In the genomic region with DNA sequence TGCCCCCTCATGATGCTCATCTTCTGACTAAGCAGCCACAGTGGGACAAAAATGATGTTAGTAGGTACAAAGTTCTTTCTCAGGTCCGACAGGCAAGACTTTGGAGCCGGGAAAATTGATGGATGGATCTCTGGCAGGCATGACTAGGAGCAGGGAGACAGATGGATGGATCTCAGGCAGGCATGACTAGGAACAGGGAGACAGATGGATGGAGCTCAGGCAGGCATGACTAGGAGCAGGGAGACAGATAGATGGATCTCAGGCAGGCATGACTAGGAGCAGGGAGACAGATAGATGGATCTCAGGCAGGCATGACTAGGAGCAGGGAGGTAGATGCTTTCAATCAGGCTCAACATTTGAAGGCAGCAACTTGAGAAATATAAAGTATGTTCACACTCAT, we compare ENCODE assay signal across 9 mouse cellular contexts. TPM values are rescaled to one million over a fixed set of nuclear protein-coding genes. Genes with fewer than 3 reads are reported as not detected.
DNase-seq lines count a peak whose midpoint lies in the region; ATAC-seq and TF ChIP-seq lines count a peak whose summit lies in the region.
"Had no signal": no experiment of that assay in that cellular context is flagged by ENCODE, and none has a peak within 500 bp of the region (broad histone marks: within the 10 kb centered on the region; RNA-seq: fewer than 3 reads in every experiment).

No protein-coding gene starts in this region.

- no peaks in the 10 kb centered on the region for H3K27me3 ChIP-seq in hindbrain, postnatal 0 days (ENCODE audit: insufficient read depth, low read length)
- no peaks in the 10 kb centered on the region for H3K27me3 ChIP-seq in limb, embryonic 15.5 days

- H3K27ac ChIP-seq in hindbrain, postnatal 0 days, result no peak overlapping the region; the same call in 1 of the 2 replicates
- H3K27ac ChIP-seq in limb, embryonic 15.5 days, result no peak overlapping the region

- no peaks in the 10 kb centered on the region for H3K4me1 ChIP-seq in hindbrain, postnatal 0 days (ENCODE audit: insufficient read depth, low read length)
- no peaks in the 10 kb centered on the region for H3K4me1 ChIP-seq in limb, embryonic 15.5 days

- peak; percentile 78; the same call in 1 of the 2 replicates for ATAC-seq in hindbrain, postnatal 0 days
- no peak for ATAC-seq in limb, embryonic 15.5 days (ENCODE audit: insufficient number of reproducible peaks, low FRiP score, low TSS enrichment, low read depth)
- ATAC-seq in granulocyte monocyte progenitor cell, adult 5-6 weeks (replicated peaks; ENCODE audit: poor library complexity, severe bottlenecking), result no peak

- no peaks in the 10 kb centered on the region for H3K9me3 ChIP-seq in hindbrain, postnatal 0 days (ENCODE audit: low read length)
- H3K9me3 ChIP-seq in limb, embryonic 15.5 days, result no peaks in the 10 kb centered on the region

- H3K4me3 ChIP-seq in hindbrain, postnatal 0 days (ENCODE audit: low read length), result peak overlapping the region; percentile 38
- H3K4me3 ChIP-seq in limb, embryonic 15.5 days, result peak overlapping the region; percentile 11

- peak overlapping the region; percentile 46 for H3K9ac ChIP-seq in hindbrain, postnatal 0 days (replicated peaks; ENCODE audit: low read length)
- no peak overlapping the region for H3K9ac ChIP-seq in limb, embryonic 15.5 days

- TF ChIP-seq CTCF in hindbrain, postnatal 0 days (IDR thresholded peaks at IDR 0.05; ENCODE audit: low read depth), result no peak

- H3K36me3 ChIP-seq in hindbrain, postnatal 0 days (ENCODE audit: insufficient read depth, low read length), result no peaks in the 10 kb centered on the region
- no peaks in the 10 kb centered on the region for H3K36me3 ChIP-seq in limb, embryonic 15.5 days

- DNase-seq in heart, adult 11 months, result peak; percentile 28
- DNase-seq in heart, adult 18-20 months, result no peak
- DNase-seq in cerebellum, postnatal 25 days, result peak; percentile 76 to 77
- peak; percentile 77 for DNase-seq in hindbrain, postnatal 0 days (ENCODE audit: low spot score)
- DNase-seq in liver, result no peak
- no peak for DNase-seq in lung, postnatal 14 days

- WGBS in hindbrain, postnatal 0 days, result 17% methylated on average over 2 of the region's 2 CpGs
- WGBS in limb, embryonic 15.5 days, result 20% methylated on average over 2 of the region's 2 CpGs

- peak overlapping the region; percentile 58 for H3K4me2 ChIP-seq in hindbrain, postnatal 0 days (ENCODE audit: low read depth, low read length)
- 0 out of 2 replicates have a peak overlapping the region, but pooled peaks have one; percentile 22 for H3K4me2 ChIP-seq in limb, embryonic 15.5 days

RNA-seq across cellular contexts. Expression of a gene that starts 13.8 kb away (rescaled TPM):
- 1 to 10 TPM; 1.1 to 2.2 TPM for total RNA-seq in heart, adult 18-20 months (2021)
- 3.1 and 5.8 TPM in 2 replicates for total RNA-seq in hindbrain, postnatal 0 days (2014; rRNA removed)
- polyA plus RNA-seq in hindbrain, postnatal 0 days (2015; fragmentation: Nextera tagmentation; extraction: Ambion mirVana), result 1.2 and 1.5 TPM in 2 replicates
- polyA plus RNA-seq in limb, embryonic 15.5 days (2015; fragmentation: Nextera tagmentation; extraction: Ambion mirVana), result 0.12 and 0.20 TPM in 2 replicates
- total RNA-seq in granulocyte monocyte progenitor cell, adult 5-6 weeks (2014; fragmentation: Nextera tagmentation), result not detected in 2 replicates
- not detected in 2 replicates for total RNA-seq in granulocyte monocyte progenitor cell, adult 5-6 weeks (2017)

RNA-seq across cellular contexts. Expression of a gene that starts 25.4 kb away (rescaled TPM):
- 1 to 10 TPM; 1.3 to 1.5 TPM for total RNA-seq in heart, adult 18-20 months (2021)
- 0.73 and 1.2 TPM in 2 replicates for total RNA-seq in hindbrain, postnatal 0 days (2014; rRNA removed)
- 0.52 and 0.61 TPM in 2 replicates for polyA plus RNA-seq in hindbrain, postnatal 0 days (2015; fragmentation: Nextera tagmentation; extraction: Ambion mirVana)
- polyA plus RNA-seq in limb, embryonic 15.5 days (2015; fragmentation: Nextera tagmentation; extraction: Ambion mirVana), result 0.22 TPM in 1 of 2 replicates, not detected in the other
- total RNA-seq in granulocyte monocyte progenitor cell, adult 5-6 weeks (2014; fragmentation: Nextera tagmentation), result not detected in 2 replicates
- not detected in 2 replicates for total RNA-seq in granulocyte monocyte progenitor cell, adult 5-6 weeks (2017)
- polyA plus RNA-seq: C2C12 had no signal

RNA-seq across cellular contexts. Expression of a gene that starts 54.6 kb away (rescaled TPM):
- not detected for total RNA-seq in heart, adult 18-20 months (2021)
- 1.7 and 2.0 TPM in 2 replicates for total RNA-seq in hindbrain, postnatal 0 days (2014; rRNA removed)
- 1.1 and 1.2 TPM in 2 replicates for polyA plus RNA-seq in hindbrain, postnatal 0 days (2015; fragmentation: Nextera tagmentation; extraction: Ambion mirVana)
- 53.5 and 60.5 TPM in 2 replicates for polyA plus RNA-seq in limb, embryonic 15.5 days (2015; fragmentation: Nextera tagmentation; extraction: Ambion mirVana)
- total RNA-seq in granulocyte monocyte progenitor cell, adult 5-6 weeks (2014; fragmentation: Nextera tagmentation), result not detected in 2 replicates
- total RNA-seq in granulocyte monocyte progenitor cell, adult 5-6 weeks (2017), result not detected in 2 replicates
- polyA plus RNA-seq: C2C12 had no signal

Comparison
In these comparisons a context has a peak if more than half of its experiments do, and no peak if none do; other contexts are left out.
1. DNase-seq: peak in heart, adult 11 months (single experiment), cerebellum, postnatal 25 days (2 of 2) and hindbrain, postnatal 0 days (single experiment); none in heart, adult 18-20 months (0 of 2), liver (single experiment) and lung, postnatal 14 days (single experiment).